Mouse (Mus musculus) limb, embryonic 14.5 days (tissue): Measurements from ENCODE around the gene Sde2. TPM values are rescaled to one million over a fixed set of nuclear protein-coding genes. Genes with fewer than 3 reads are reported as not detected.

ENCODE experiments used
- ATAC-seq: fragments of 200-750 bp; cut with Nextera tagmentation; 2 replicates; pipeline ENCODE4 v1.8.0; 2017; ENCODE audit warnings: low read depth, moderate number of reproducible peaks, moderate TSS enrichment; ENCODE audit not compliant: low FRiP score
- DNase-seq: peaks from one replicate; pipeline ENCODE4 v3.0.0-alpha.2; 2015; ENCODE audit warnings: low spot score
- H3K27ac ChIP-seq: fragments of 300-500 bp; sonication (generic); replicated peaks from 2 replicates; pipeline ENCODE4 v1.5.1; 2014; ENCODE audit warnings: low read depth, mild to moderate bottlenecking, low read length, moderate library complexity, mixed read lengths
- H3K27me3 ChIP-seq: fragments of 300-500 bp; sonication (generic); 2 replicates; pipeline ENCODE4 v1.6.1; 2014; ENCODE audit warnings: low read length, mixed read lengths; ENCODE audit not compliant: control insufficient read depth, insufficient read depth
- H3K36me3 ChIP-seq: fragments of 300-500 bp; sonication (generic); 2 replicates; pipeline ENCODE4 v1.6.1; 2014; ENCODE audit warnings: mild to moderate bottlenecking, low read length, moderate library complexity, mixed read lengths; ENCODE audit not compliant: control insufficient read depth, insufficient read depth
- H3K4me1 ChIP-seq: fragments of 300-500 bp; sonication (generic); 2 replicates; pipeline ENCODE4 v1.6.1; 2014; ENCODE audit warnings: antibody characterized with exemption, low read length, mixed read lengths; ENCODE audit not compliant: control insufficient read depth, insufficient read depth
- H3K4me2 ChIP-seq: fragments of 300-500 bp; sonication (generic); replicated peaks from 2 replicates; pipeline ENCODE4 v1.6.1; 2014; ENCODE audit warnings: low read depth, mild to moderate bottlenecking, low read length, moderate library complexity; ENCODE audit not compliant: severe bottlenecking
- H3K4me3 ChIP-seq: fragments of 300-500 bp; sonication (generic); replicated peaks from 2 replicates; pipeline ENCODE4 v1.5.1; 2014; ENCODE audit warnings: low read length
- H3K9ac ChIP-seq: fragments of 300-500 bp; sonication (generic); 2 replicates; pipeline ENCODE4 v1.6.1; 2014; ENCODE audit warnings: mild to moderate bottlenecking, low read depth, low read length, moderate library complexity; ENCODE audit not compliant: severe bottlenecking
- H3K9me3 ChIP-seq: fragments of 300-500 bp; sonication (generic); 2 replicates; pipeline ENCODE4 v1.6.1; 2016; ENCODE audit warnings: low read length; ENCODE audit not compliant: control insufficient read depth
- POLR2A ChIP-seq: fragments of 200-500 bp; IDR thresholded peaks from 2 replicates; pipeline ENCODE4 v1.8.0; 2012; ENCODE audit warnings: inconsistent platforms, mild to moderate bottlenecking, moderate library complexity, borderline replicate concordance; ENCODE audit not compliant: insufficient read depth, insufficient read length; ENCODE audit errors: extremely low read depth
- WGBS: fragments of 180-500 bp; shearing (Covaris S2); extraction: QIAGEN DNeasy Blood & Tissue Kit; methylation state at CpG from one replicate; pipeline ENCODE4 v1.1.7; 2014; 5-methylcytosine and 5-hydroxymethylcytosine counted together
- polyA plus RNA-seq, 2 experiments: library from polyadenylated mRNA; depleted of rRNA in 1 of 2; stranded (reverse) in 1 of 2; unstranded in 1 of 2; fragments of >200 nt; fragmentation: Nextera tagmentation in 1 of 2; extraction: Ambion mirVana in 1 of 2; gene quantifications; 2 replicates each; pipeline versions ENCODE4 v1.2.1 to v1.2.3; 2012 to 2014

Sde2 gene
- polyA plus RNA-seq, 2 experiments = 24.6 to 30.9 TPM

GRCm38 (mm10) chr1:180811596-180812462 is 39.1 kb upstream of the Sde2 start:
- H3K9me3 ChIP-seq = no peaks in the 10 kb centered on the region
- peak overlapping the region; percentile 100 for H3K9ac ChIP-seq
- no peak for ATAC-seq
- peak overlapping the region; percentile 49 for H3K4me2 ChIP-seq
- DNase-seq = no peak
- peaks cover 37% of the 10 kb centered on the region for H3K36me3 ChIP-seq
- H3K27ac ChIP-seq = peak overlapping the region; percentile 100
- H3K4me1 ChIP-seq = peaks cover 30% of the 10 kb centered on the region
- TF ChIP-seq POLR2A = no peak
- peak overlapping the region; percentile 95 for H3K4me3 ChIP-seq
- H3K27me3 ChIP-seq = no peaks in the 10 kb centered on the region
- 2% methylated on average over 27 of the region's 27 CpGs for WGBS

- Histone ChIP-seq H3K9ac (peak overlapping the region; percentile 100), H3K4me1 (peaks cover 30% of the 10 kb centered on the region), H3K27ac (peak overlapping the region; percentile 100), H3K4me2 (peak overlapping the region; percentile 49), H3K36me3 (peaks cover 28% of the 10 kb centered on the region), H3K9me3 (no peaks in the 10 kb centered on the region), H3K27me3 (no peaks in the 10 kb centered on the region), H3K4me3 (peak overlapping the region; percentile 95)
- WGBS = under 1% methylated on average over 62 of the region's 71 CpGs
- TF ChIP-seq POLR2A = no peak
- peak; percentile 43 for DNase-seq
- ATAC-seq = peak; percentile 21
These were observed 38.2 kb upstream of the Sde2 start for GRCm38 (mm10) chr1:180812463-180813408.

- Histone ChIP-seq H3K36me3 (peaks cover 22% of the 10 kb centered on the region), H3K27me3 (no peaks in the 10 kb centered on the region), H3K4me1 (peaks cover 30% of the 10 kb centered on the region), H3K4me3 (peak overlapping the region; percentile 95), H3K9me3 (no peaks in the 10 kb centered on the region), H3K27ac (peak overlapping the region; percentile 100), H3K4me2 (peak overlapping the region; percentile 60), H3K9ac (peak overlapping the region; percentile 100)
- ATAC-seq (peak; percentile 94), DNase-seq (peak; percentile 95)
- whole genome bisulfite sequencing = 1% methylated on average over 28 of the region's 65 CpGs
- TF ChIP-seq POLR2A = peak; percentile 85
These were observed 37.5 kb upstream of the Sde2 start for GRCm38 (mm10) chr1:180813409-180813884.

GRCm38 (mm10) chr1:180813885-180814740 is 36.8 kb upstream of the Sde2 start, which contains the start of gene H3f3a:
H3f3a (minus strand) TSS chr1:180813943.
- peak; percentile 68 for ATAC-seq

More at GRCm38 (mm10) chr1:180813885-180814740, 36.8 kb upstream of the Sde2 start, which contains the start of gene H3f3a:
- Histone ChIP-seq H3K27me3 (no peaks in the 10 kb centered on the region), H3K4me2 (peak within 1 kb of the TSS; percentile 60), H3K4me3 (peak within 1 kb of the TSS; percentile 95), H3K9me3 (no peaks in the 10 kb centered on the region), H3K27ac (peak within 1 kb of the TSS; percentile 100), H3K4me1 (peaks cover 27% of the 10 kb centered on the region), H3K36me3 (peaks cover 17% of the 10 kb centered on the region), H3K9ac (peak within 1 kb of the TSS; percentile 100)
- 0 out of 2 replicates have a peak, but pooled peaks have one; percentile 11 for TF ChIP-seq POLR2A
- peak; percentile 70 for DNase-seq
- 2% methylated on average over 62 of the region's 69 CpGs for WGBS
